Mouse (Mus musculus) MEL (cell line): ENCODE measurements around the gene Runx3. TPM values are rescaled to one million over a fixed set of nuclear protein-coding genes. Genes with fewer than 3 reads are reported as not detected.

Experiments
- DNase-seq: peaks from one replicate; pipeline ENCODE4 v3.0.0; 2011; ENCODE audit warnings: low read depth, low spot score
- H3K27ac ChIP-seq: 2 replicates; pipeline ENCODE4 v1.5.1; 2012; ENCODE audit warnings: low read depth, mild to moderate bottlenecking, control low read depth, low read length, moderate library complexity; ENCODE audit not compliant: control insufficient read depth
- H3K27me3 ChIP-seq, 2 experiments: fragments of 150-350 bp in 1 of 2; sonication (generic) in 1 of 2; 2 replicates each; pipeline ENCODE4 v1.6.1; 2012; ENCODE audit warnings: low read length in 2 of 2, mild to moderate bottlenecking in 2 of 2, improper control_type of control experiment in 1 of 2, moderate library complexity in 1 of 2; ENCODE audit not compliant: insufficient read depth in 2 of 2, control insufficient read depth in 1 of 2
- H3K36me3 ChIP-seq, 2 experiments: 2 replicates each; pipeline ENCODE4 v1.6.1; 2012 to 2014; ENCODE audit warnings: low read length in 2 of 2, improper control_type of control experiment in 1 of 2, inconsistent platforms in 1 of 2, mild to moderate bottlenecking in 1 of 2; ENCODE audit not compliant: insufficient read depth in 2 of 2, control insufficient read depth in 1 of 2
- H3K4me1 ChIP-seq, 2 experiments: fragments of 150-350 bp in 1 of 2; sonication (generic) in 1 of 2; 2 replicates each; pipeline ENCODE4 v1.6.1; 2012; ENCODE audit warnings: low read length in 2 of 2, improper control_type of control experiment in 1 of 2, mild to moderate bottlenecking in 1 of 2; ENCODE audit not compliant: insufficient read depth in 2 of 2, control insufficient read depth in 1 of 2
- H3K4me3 ChIP-seq, 2 experiments: fragments of 150-350 bp in 1 of 2; sonication (generic) in 1 of 2; 2 replicates each; pipeline ENCODE4 v1.5.1; 2012; ENCODE audit warnings: low read depth in 2 of 2, low read length in 2 of 2, mild to moderate bottlenecking in 2 of 2, moderate library complexity in 2 of 2, control low read depth in 1 of 2, improper control_type of control experiment in 1 of 2; ENCODE audit not compliant: control insufficient read depth in 1 of 2, insufficient read depth in 1 of 2
- H3K79me2 ChIP-seq: 2 replicates; pipeline ENCODE4 v1.6.1; 2012; ENCODE audit warnings: mild to moderate bottlenecking, low read length, moderate library complexity; ENCODE audit not compliant: control insufficient read depth, poor library complexity, insufficient read depth
- H3K9ac ChIP-seq: 2 replicates; pipeline ENCODE4 v1.6.1; 2012; ENCODE audit warnings: low read depth, mild to moderate bottlenecking, control low read depth, low read length, moderate library complexity; ENCODE audit not compliant: control insufficient read depth, poor library complexity, severe bottlenecking
- H3K9me3 ChIP-seq: fragments of 150-350 bp; sonication (generic); replicated peaks from 2 replicates; pipeline ENCODE4 v1.6.1; 2012; ENCODE audit warnings: mild to moderate bottlenecking, low read length, improper control_type of control experiment, moderate library complexity; ENCODE audit not compliant: insufficient read depth
- ETS1 ChIP-seq: IDR thresholded peaks from 2 replicates; pipeline ENCODE4 v1.6.1; 2012; ENCODE audit warnings: low read depth, mild to moderate bottlenecking, inconsistent platforms, low read length, improper control_type of control experiment, moderate library complexity
- KAT2A ChIP-seq: conservative IDR thresholded peaks from 2 replicates; pipeline ENCODE4 v1.6.1; 2012; ENCODE audit warnings: low read depth, low read length, improper control_type of control experiment, inconsistent platforms
- MAFK ChIP-seq: IDR thresholded peaks from 2 replicates; pipeline ENCODE4 v1.6.1; 2011; ENCODE audit warnings: low read depth, mild to moderate bottlenecking, low read length, improper control_type of control experiment, borderline replicate concordance
- MEF2A ChIP-seq: IDR thresholded peaks from 2 replicates; pipeline ENCODE4 v1.6.1; 2014; ENCODE audit warnings: low read depth, mild to moderate bottlenecking, inconsistent platforms, low read length, improper control_type of control experiment; ENCODE audit not compliant: poor library complexity, insufficient replicate concordance, severe bottlenecking; ENCODE audit errors: extremely low read depth
- MYC ChIP-seq: IDR thresholded peaks from 2 replicates; pipeline ENCODE4 v1.6.1; 2011; ENCODE audit warnings: low read depth, mild to moderate bottlenecking, low read length, improper control_type of control experiment, moderate library complexity
- NELFE ChIP-seq: IDR thresholded peaks from 2 replicates; pipeline ENCODE4 v1.6.1; 2011; ENCODE audit warnings: low read depth, low read length, improper control_type of control experiment
- POLR2AphosphoS2 ChIP-seq: IDR thresholded peaks from 2 replicates; pipeline ENCODE4 v1.6.1; 2011; ENCODE audit warnings: low read length, improper control_type of control experiment
- SMC3 ChIP-seq: IDR thresholded peaks from 2 replicates; pipeline ENCODE4 v1.6.1; 2011; ENCODE audit warnings: low read depth, low read length, improper control_type of control experiment
- TCF12 ChIP-seq: IDR thresholded peaks from 2 replicates; pipeline ENCODE4 v1.6.1; 2014; ENCODE audit warnings: low read depth, mild to moderate bottlenecking, inconsistent platforms, low read length, improper control_type of control experiment, moderate library complexity
- UBTF ChIP-seq: IDR thresholded peaks from 2 replicates; pipeline ENCODE4 v1.6.1; 2012; ENCODE audit warnings: low read depth, mild to moderate bottlenecking, inconsistent platforms, low read length, improper control_type of control experiment, moderate library complexity, borderline replicate concordance; ENCODE audit not compliant: insufficient read depth
- USF2 ChIP-seq, 2 experiments: IDR thresholded peaks; 2 replicates each; pipeline ENCODE4 v1.6.1; 2011 to 2012; ENCODE audit warnings: improper control_type of control experiment in 2 of 2, low read length in 2 of 2, borderline replicate concordance in 1 of 2, inconsistent platforms in 1 of 2, low read depth in 1 of 2, mild to moderate bottlenecking in 1 of 2; ENCODE audit not compliant: insufficient read depth in 1 of 2
- ZKSCAN1 ChIP-seq: IDR thresholded peaks from 2 replicates; pipeline ENCODE4 v1.6.1; 2012; ENCODE audit warnings: low read depth, mild to moderate bottlenecking, inconsistent platforms, low read length, improper control_type of control experiment, moderate library complexity
- ZMIZ1 ChIP-seq: IDR thresholded peaks from 2 replicates; pipeline ENCODE4 v1.6.1; 2012; ENCODE audit warnings: low read depth, mild to moderate bottlenecking, inconsistent platforms, low read length, improper control_type of control experiment, moderate library complexity
- polyA plus RNA-seq, 2 experiments: library from polyadenylated mRNA; stranded (reverse) in 1 of 2; unstranded in 1 of 2; fragments of >175 nt in 1 of 2; fragments of >200 nt in 1 of 2; gene quantifications; 2 replicates each; pipeline versions ENCODE4 v1.2.1 to v1.2.4; 2012; ENCODE audit warnings: low replicate concordance in 2 of 2, low read depth in 1 of 2; ENCODE audit not compliant: insufficient read length in 2 of 2, insufficient read depth in 1 of 2, missing spikeins in 1 of 2
- total RNA-seq: library from RNA; depleted of rRNA; stranded (reverse); fragments of 300-350 nt; gene quantifications from 2 replicates; pipeline ENCODE4 v1.2.3, GENCODE M21; 2012

Runx3 gene
- total and polyA plus RNA-seq, 3 experiments, result 4.3 to 29.2 TPM; not detected in 1

GRCm38 (mm10) chr4:135141720-135142119 lies 21.3 kb downstream of the Runx3 start:
- Histone ChIP-seq H3K36me3 (no peaks in the 10 kb centered on the region), H3K4me3 (no peak overlapping the region), H3K27me3 (0 out of 4 replicates have a peak, but pooled peaks cover 0 to 1% of the 10 kb centered on the region in 2 experiments), H3K4me1 (no peaks in the 10 kb centered on the region), H3K27ac (no peak overlapping the region), H3K9me3 (no peaks in the 10 kb centered on the region), H3K79me2 (no peaks in the 10 kb centered on the region), H3K9ac (no peak overlapping the region)
- no peak for DNase-seq
- TF ChIP-seq TCF12, result no peak

GRCm38 (mm10) chr4:135146734-135147133 lies 26.3 kb downstream of the Runx3 start:
- no peak overlapping the region for H3K4me3 ChIP-seq
- H3K79me2 ChIP-seq, result no peaks in the 10 kb centered on the region
- TF ChIP-seq ZMIZ1 (no peak), NELFE (no peak), ZKSCAN1 (no peak), MAFK (no peak), KAT2A (no peak), POLR2AphosphoS2 (no peak), MEF2A (no peak), USF2 (IDR thresholded peaks at IDR 0.05; ENCODE audit: borderline replicate concordance in 1 of 2, insufficient read depth in 1 of 2, low read depth in 1 of 2, low read length in 2 of 2) (no peak), SMC3 (no peak), ETS1 (no peak)
- no peak overlapping the region for H3K27ac ChIP-seq
- 0 out of 4 replicates have a peak, but pooled peaks cover 0 to 1% of the 10 kb centered on the region in 2 experiments for H3K27me3 ChIP-seq
- H3K36me3 ChIP-seq, result no peaks in the 10 kb centered on the region
- no peaks in the 10 kb centered on the region for H3K9me3 ChIP-seq
- peaks cover 0 to 3% of the 10 kb centered on the region in 2 experiments; a peak in 2 of 4 replicates for H3K4me1 ChIP-seq
- no peak for DNase-seq
- no peak overlapping the region for H3K9ac ChIP-seq

GRCm38 (mm10) chr4:135148660-135149059 lies 28.2 kb downstream of the Runx3 start:
- no peaks in the 10 kb centered on the region for H3K9me3 ChIP-seq
- peaks cover 11% of the 10 kb centered on the region for H3K79me2 ChIP-seq
- TF ChIP-seq ETS1 (no peak), MYC (no peak), UBTF (no peak)
- TF ChIP-seq, all 39 proteins: peak for 0
- no peak overlapping the region for H3K27ac ChIP-seq
- no peak overlapping the region for H3K4me3 ChIP-seq
- peaks cover 0 to 3% of the 10 kb centered on the region in 2 experiments; a peak in 2 of 4 replicates for H3K4me1 ChIP-seq
- no peaks in the 10 kb centered on the region for H3K36me3 ChIP-seq
- DNase-seq, result no peak
- no peaks in the 10 kb centered on the region for H3K27me3 ChIP-seq
- no peak overlapping the region for H3K9ac ChIP-seq
